Mouse (Mus musculus) testis, adult 2 months (tissue): ENCODE results near the gene Tns1. TPM values are rescaled to one million over a fixed set of nuclear protein-coding genes. Genes with fewer than 3 reads are reported as not detected.

Source experiments
- H3K27ac ChIP-seq: fragments of 200-500 bp; 2 replicates; pipeline ENCODE4 v1.5.1; 2012; ENCODE audit warnings: low read depth, low read length; ENCODE audit not compliant: control insufficient read depth, insufficient read depth
- H3K27me3 ChIP-seq: fragments of 200-500 bp; 2 replicates; pipeline ENCODE4 v1.6.1; 2012; ENCODE audit warnings: mild to moderate bottlenecking, low read length, moderate library complexity; ENCODE audit not compliant: control insufficient read depth, insufficient read depth
- H3K36me3 ChIP-seq: fragments of 200-500 bp; 2 replicates; pipeline ENCODE4 v1.6.1; 2012; ENCODE audit warnings: mild to moderate bottlenecking, low read length; ENCODE audit not compliant: control insufficient read depth, insufficient read depth
- H3K4me1 ChIP-seq: fragments of 200-500 bp; 2 replicates; pipeline ENCODE4 v1.6.1; 2012; ENCODE audit warnings: low read length; ENCODE audit not compliant: control insufficient read depth, insufficient read depth
- H3K4me3 ChIP-seq: fragments of 200-500 bp; 2 replicates; pipeline ENCODE4 v1.5.1; 2012; ENCODE audit warnings: low read depth, mild to moderate bottlenecking, low read length, moderate library complexity, mixed read lengths; ENCODE audit not compliant: control insufficient read depth
- CTCF ChIP-seq: fragments of 200-500 bp; IDR thresholded peaks from 2 replicates; pipeline ENCODE4 v1.5.1; 2012; ENCODE audit warnings: low read depth, mild to moderate bottlenecking, inconsistent platforms, low read length, moderate library complexity; ENCODE audit not compliant: control insufficient read depth, insufficient read depth, insufficient replicate concordance
- POLR2A ChIP-seq: fragments of 200-500 bp; IDR thresholded peaks from 2 replicates; pipeline ENCODE4 v1.6.1; 2012; ENCODE audit warnings: low read depth, mild to moderate bottlenecking, inconsistent platforms, low read length, moderate library complexity; ENCODE audit not compliant: control insufficient read depth
- polyA plus RNA-seq: library from polyadenylated mRNA; depleted of rRNA; stranded (reverse); fragments of >200 nt; gene quantifications from 2 replicates; pipeline ENCODE4 v1.2.3, GENCODE M21; 2012

Tns1 gene
- polyA plus RNA-seq, 1 experiment = 422 TPM

GRCm38 (mm10) chr1:73968712-73969511 is 155.3 kb downstream of the Tns1 start:
- Histone ChIP-seq H3K27ac (no peak overlapping the region), H3K36me3 (no peaks in the 10 kb centered on the region), H3K4me3 (no peak overlapping the region), H3K4me1 (peaks cover 6% of the 10 kb centered on the region), H3K27me3 (no peaks in the 10 kb centered on the region)
- no peak for TF ChIP-seq CTCF
- TF ChIP-seq POLR2A = no peak

- Histone ChIP-seq H3K4me3 (no peak overlapping the region), H3K4me1 (peaks cover 13% of the 10 kb centered on the region), H3K27ac (no peak overlapping the region), H3K27me3 (no peaks in the 10 kb centered on the region), H3K36me3 (no peaks in the 10 kb centered on the region)
- TF ChIP-seq POLR2A (no peak), CTCF (no peak)
These were observed 157.6 kb downstream of the Tns1 start for GRCm38 (mm10) chr1:73966411-73967238.

- H3K27ac ChIP-seq = no peak overlapping the region
- no peak for TF ChIP-seq CTCF
- no peak overlapping the region for H3K4me3 ChIP-seq
- H3K27me3 ChIP-seq = no peaks in the 10 kb centered on the region
- peaks cover 13% of the 10 kb centered on the region for H3K4me1 ChIP-seq
- H3K36me3 ChIP-seq = no peaks in the 10 kb centered on the region
These were observed 160.0 kb downstream of the Tns1 start for GRCm38 (mm10) chr1:73964151-73964743.

GRCm38 (mm10) chr1:73963626-73964025 is 160.6 kb downstream of the Tns1 start:
- H3K27ac ChIP-seq = 0 out of 2 replicates have a peak overlapping the region, but pooled peaks have one; percentile 3
- H3K36me3 ChIP-seq = no peaks in the 10 kb centered on the region
- H3K4me1 ChIP-seq = peaks cover 13% of the 10 kb centered on the region
- no peaks in the 10 kb centered on the region for H3K27me3 ChIP-seq
- H3K4me3 ChIP-seq = no peak overlapping the region
- TF ChIP-seq CTCF (no peak), POLR2A (no peak)

GRCm38 (mm10) chr1:73962668-73963371 is 161.4 kb downstream of the Tns1 start:
- H3K27ac ChIP-seq = peak overlapping the region; percentile 26
- H3K36me3 ChIP-seq = no peaks in the 10 kb centered on the region
- TF ChIP-seq POLR2A (no peak), CTCF (no peak)
- no peak overlapping the region for H3K4me3 ChIP-seq
- peaks cover 13% of the 10 kb centered on the region for H3K4me1 ChIP-seq
- no peaks in the 10 kb centered on the region for H3K27me3 ChIP-seq

- TF ChIP-seq CTCF = no peak
- no peak for TF ChIP-seq POLR2A
- H3K27ac ChIP-seq = no peak overlapping the region
- no peak overlapping the region for H3K4me3 ChIP-seq
- H3K4me1 ChIP-seq = peaks cover 13% of the 10 kb centered on the region
- no peaks in the 10 kb centered on the region for H3K27me3 ChIP-seq
- no peaks in the 10 kb centered on the region for H3K36me3 ChIP-seq
These were observed 162.2 kb downstream of the Tns1 start for GRCm38 (mm10) chr1:73962049-73962448.

GRCm38 (mm10) chr1:73959758-73960157 is 164.5 kb downstream of the Tns1 start:
- TF ChIP-seq POLR2A (no peak), CTCF (no peak)
- Histone ChIP-seq H3K4me1 (peaks cover 13% of the 10 kb centered on the region), H3K4me3 (no peak overlapping the region), H3K36me3 (no peaks in the 10 kb centered on the region), H3K27me3 (no peaks in the 10 kb centered on the region), H3K27ac (no peak overlapping the region)
